Mouse (Mus musculus): Measurements from ENCODE around the gene Cyp24a1. TPM values are rescaled to one million over a fixed set of nuclear protein-coding genes. Genes with fewer than 3 reads are reported as not detected.

Cyp24a1 gene
- polyA plus RNA-seq, 1 experiment from 2014 or later, result not detected

GRCm38 (mm10) chr2:170482019-170482540, 14.9 kb downstream of the Cyp24a1 start:
- Histone ChIP-seq H3K36me3 (ENCODE audit: control insufficient read depth, insufficient read depth, low read length) (no peaks in the 10 kb centered on the region), H3K4me3 (replicated peaks; ENCODE audit: low read length) (no peak overlapping the region), H3K27me3 (ENCODE audit: control insufficient read depth, insufficient read depth, low read length) (peaks cover 4% of the 10 kb centered on the region; the same call in 1 of the 2 replicates), H3K4me2 (ENCODE audit: low read depth, low read length) (no peak overlapping the region), H3K4me1 (ENCODE audit: control insufficient read depth, insufficient read depth, low read length) (no peaks in the 10 kb centered on the region), H3K27ac (ENCODE audit: low read length) (no peak overlapping the region), H3K9me3 (replicated peaks; ENCODE audit: control insufficient read depth, low read length) (no peaks in the 10 kb centered on the region), H3K9ac (ENCODE audit: low read length) (no peak overlapping the region)
- no peak for ATAC-seq (ENCODE audit: insufficient read depth, low FRiP score)
- 52% methylated on average over 10 of the region's 10 CpGs for WGBS

GRCm38 (mm10) chr2:170476643-170477042, 20.3 kb downstream of the Cyp24a1 start:
- no peaks in the 10 kb centered on the region for H3K36me3 ChIP-seq (ENCODE audit: control insufficient read depth, insufficient read depth, low read length)
- H3K27me3 ChIP-seq (ENCODE audit: control insufficient read depth, insufficient read depth, low read length), result no peaks in the 10 kb centered on the region
- no peak overlapping the region for H3K9ac ChIP-seq (ENCODE audit: low read length)
- H3K4me3 ChIP-seq (replicated peaks; ENCODE audit: low read length), result no peak overlapping the region
- H3K27ac ChIP-seq (ENCODE audit: low read length), result no peak overlapping the region
- no peaks in the 10 kb centered on the region for H3K9me3 ChIP-seq (replicated peaks; ENCODE audit: control insufficient read depth, low read length)
- H3K4me1 ChIP-seq (ENCODE audit: control insufficient read depth, insufficient read depth, low read length), result no peaks in the 10 kb centered on the region
- no peak for ATAC-seq (ENCODE audit: insufficient read depth, low FRiP score)
- WGBS, result 59% methylated on average over 8 of the region's 8 CpGs
- no peak overlapping the region for H3K4me2 ChIP-seq (ENCODE audit: low read depth, low read length)

DNA sequence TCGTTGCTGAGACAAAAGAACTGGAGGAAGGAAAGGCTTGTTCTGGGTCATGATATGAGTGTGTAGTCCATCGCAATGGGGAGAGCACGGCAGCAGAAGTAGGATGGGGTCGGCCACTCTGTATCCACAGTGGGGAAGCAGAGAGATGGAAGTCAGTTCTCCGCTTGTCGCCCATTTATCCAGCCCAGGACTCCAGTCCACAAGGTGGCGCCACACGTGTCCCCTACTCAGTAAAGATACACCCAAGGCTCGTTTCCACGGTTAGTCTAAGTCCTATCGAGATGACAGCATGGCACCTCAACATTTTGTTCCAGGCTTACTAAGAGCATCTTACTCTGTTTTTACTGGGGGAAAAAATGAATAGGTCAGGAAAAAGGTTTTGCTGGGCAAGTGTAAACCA, 20.7 kb downstream of the Cyp24a1 start:
- H3K36me3 ChIP-seq (ENCODE audit: control insufficient read depth, insufficient read depth, low read length), result no peaks in the 10 kb centered on the region
- no peak for ATAC-seq (ENCODE audit: insufficient read depth, low FRiP score)
- no peaks in the 10 kb centered on the region for H3K4me1 ChIP-seq (ENCODE audit: control insufficient read depth, insufficient read depth, low read length)
- no peaks in the 10 kb centered on the region for H3K9me3 ChIP-seq (replicated peaks; ENCODE audit: control insufficient read depth, low read length)
- no peak overlapping the region for H3K4me3 ChIP-seq (replicated peaks; ENCODE audit: low read length)
- H3K27ac ChIP-seq (ENCODE audit: low read length), result no peak overlapping the region
- WGBS, result 80% methylated on average over 11 of the region's 11 CpGs
- H3K27me3 ChIP-seq (ENCODE audit: control insufficient read depth, insufficient read depth, low read length), result no peaks in the 10 kb centered on the region
- no peak overlapping the region for H3K4me2 ChIP-seq (ENCODE audit: low read depth, low read length)
- no peak overlapping the region for H3K9ac ChIP-seq (ENCODE audit: low read length)

- H3K27ac ChIP-seq (ENCODE audit: low read length), result no peak overlapping the region
- ATAC-seq (ENCODE audit: insufficient read depth, low FRiP score), result no peak
- WGBS, result 81% methylated on average over 3 of the region's 3 CpGs
- H3K4me1 ChIP-seq (ENCODE audit: control insufficient read depth, insufficient read depth, low read length), result no peaks in the 10 kb centered on the region
- H3K4me2 ChIP-seq (ENCODE audit: low read depth, low read length), result no peak overlapping the region
- H3K27me3 ChIP-seq (ENCODE audit: control insufficient read depth, insufficient read depth, low read length), result no peaks in the 10 kb centered on the region
- H3K4me3 ChIP-seq (replicated peaks; ENCODE audit: low read length), result no peak overlapping the region
- no peak overlapping the region for H3K9ac ChIP-seq (ENCODE audit: low read length)
- no peaks in the 10 kb centered on the region for H3K36me3 ChIP-seq (ENCODE audit: control insufficient read depth, insufficient read depth, low read length)
- no peaks in the 10 kb centered on the region for H3K9me3 ChIP-seq (replicated peaks; ENCODE audit: control insufficient read depth, low read length)
Measured at GRCm38 (mm10) chr2:170475164-170475563, 21.8 kb downstream of the Cyp24a1 start.

DNA sequence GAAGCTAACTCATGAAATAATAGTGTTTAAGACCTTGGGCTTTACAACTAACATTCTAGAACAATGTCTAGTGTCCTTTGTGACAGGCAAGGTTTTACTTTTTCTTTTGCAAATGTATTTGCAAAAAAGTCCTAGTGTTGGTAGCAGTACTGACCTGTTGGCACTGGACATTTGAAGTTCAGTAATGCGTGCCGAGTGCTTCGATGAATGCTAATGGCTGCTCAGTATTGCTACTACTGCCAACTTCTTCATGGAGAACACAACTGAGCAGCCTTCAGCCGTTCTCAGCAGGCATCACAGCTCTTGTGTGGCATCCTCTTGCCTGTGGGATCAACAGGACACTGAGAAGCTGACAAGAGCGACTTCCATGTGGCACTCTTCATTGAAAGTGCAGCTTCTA, 22.8 kb downstream of the Cyp24a1 start:
- Histone ChIP-seq H3K9ac (ENCODE audit: low read length) (no peak overlapping the region), H3K4me2 (ENCODE audit: low read depth, low read length) (no peak overlapping the region), H3K4me3 (replicated peaks; ENCODE audit: low read length) (no peak overlapping the region), H3K27ac (ENCODE audit: low read length) (no peak overlapping the region), H3K9me3 (replicated peaks; ENCODE audit: control insufficient read depth, low read length) (no peaks in the 10 kb centered on the region), H3K4me1 (ENCODE audit: control insufficient read depth, insufficient read depth, low read length) (0 out of 2 replicates have a peak, but pooled peaks cover 3% of the 10 kb centered on the region), H3K27me3 (ENCODE audit: control insufficient read depth, insufficient read depth, low read length) (no peaks in the 10 kb centered on the region), H3K36me3 (ENCODE audit: control insufficient read depth, insufficient read depth, low read length) (no peaks in the 10 kb centered on the region)
- WGBS, result 93% methylated on average over 5 of the region's 5 CpGs
- no peak for ATAC-seq (ENCODE audit: insufficient read depth, low FRiP score)

DNA sequence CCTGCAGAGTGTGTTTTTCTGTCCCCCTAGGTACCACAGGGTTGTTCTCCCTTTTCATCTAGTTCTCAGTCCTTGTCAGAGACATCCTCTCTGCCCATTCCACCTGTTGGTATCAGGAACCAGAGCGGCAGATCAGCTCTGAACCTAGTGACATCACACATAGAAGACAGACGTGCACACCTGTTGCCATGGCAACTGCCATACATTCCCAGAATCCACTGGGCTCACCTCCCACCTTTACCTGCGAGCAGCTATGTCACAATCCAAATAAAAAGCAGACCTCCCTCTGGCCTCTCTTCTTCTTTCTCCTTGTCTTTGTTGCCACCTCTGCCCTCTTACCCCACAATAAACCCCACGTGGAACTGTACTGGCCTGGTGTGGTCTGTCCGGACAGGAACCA, 26.4 kb downstream of the Cyp24a1 start:
- no peaks in the 10 kb centered on the region for H3K36me3 ChIP-seq (ENCODE audit: control insufficient read depth, insufficient read depth, low read length)
- ATAC-seq (ENCODE audit: insufficient read depth, low FRiP score), result no peak
- H3K9ac ChIP-seq (ENCODE audit: low read length), result no peak overlapping the region
- H3K27me3 ChIP-seq (ENCODE audit: control insufficient read depth, insufficient read depth, low read length), result no peaks in the 10 kb centered on the region
- H3K4me3 ChIP-seq (replicated peaks; ENCODE audit: low read length), result no peak overlapping the region
- no peaks in the 10 kb centered on the region for H3K9me3 ChIP-seq (replicated peaks; ENCODE audit: control insufficient read depth, low read length)
- no peak overlapping the region for H3K4me2 ChIP-seq (ENCODE audit: low read depth, low read length)
- 66% methylated on average over 5 of the region's 5 CpGs for WGBS
- H3K4me1 ChIP-seq (ENCODE audit: control insufficient read depth, insufficient read depth, low read length), result 0 out of 2 replicates have a peak, but pooled peaks cover 3% of the 10 kb centered on the region
- no peak overlapping the region for H3K27ac ChIP-seq (ENCODE audit: low read length)

DNA sequence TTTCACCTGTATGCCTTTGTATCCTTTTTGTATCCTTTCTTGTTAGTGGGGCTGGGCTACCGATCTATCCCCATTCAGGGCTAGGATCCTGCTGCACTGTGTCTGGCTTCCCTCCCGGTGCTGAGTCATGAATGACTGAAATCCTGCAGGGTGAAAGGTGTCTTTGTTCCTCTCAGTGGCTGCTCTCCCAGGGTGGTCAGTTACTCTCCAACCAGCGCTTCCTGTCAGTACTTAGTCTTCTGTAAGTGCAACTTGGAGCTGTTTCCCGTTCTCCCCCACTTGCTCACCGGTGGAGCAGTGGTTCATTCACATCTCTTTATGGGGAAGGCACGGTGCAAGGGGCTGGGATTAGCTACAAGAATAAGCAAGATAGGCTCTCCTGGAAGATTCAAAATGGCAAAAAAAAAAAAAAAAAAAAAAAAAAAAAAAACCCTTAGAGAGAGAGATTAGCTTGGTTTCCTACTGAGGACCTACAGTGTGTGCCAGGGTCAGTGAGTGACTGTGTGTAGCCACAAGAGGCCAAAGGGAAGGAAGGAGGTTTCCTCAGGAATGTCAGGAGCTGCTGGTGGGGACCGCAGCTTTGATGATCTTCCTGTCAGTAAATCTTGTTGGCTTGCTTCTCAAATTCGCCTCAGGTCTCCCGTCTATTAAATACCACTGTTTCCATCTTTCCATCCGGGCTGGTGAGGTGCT, 27.2 kb downstream of the Cyp24a1 start:
- peaks cover 3% of the 10 kb centered on the region; the same call in 1 of the 2 replicates for H3K4me1 ChIP-seq (ENCODE audit: control insufficient read depth, insufficient read depth, low read length)
- no peak overlapping the region for H3K4me3 ChIP-seq (replicated peaks; ENCODE audit: low read length)
- H3K4me2 ChIP-seq (ENCODE audit: low read depth, low read length), result no peak overlapping the region
- no peaks in the 10 kb centered on the region for H3K9me3 ChIP-seq (replicated peaks; ENCODE audit: control insufficient read depth, low read length)
- no peaks in the 10 kb centered on the region for H3K36me3 ChIP-seq (ENCODE audit: control insufficient read depth, insufficient read depth, low read length)
- ATAC-seq (ENCODE audit: insufficient read depth, low FRiP score), result peak; percentile 72; the same call in 1 of the 2 replicates
- no peak overlapping the region for H3K9ac ChIP-seq (ENCODE audit: low read length)
- 13% methylated on average over 10 of the region's 10 CpGs for WGBS
- H3K27me3 ChIP-seq (ENCODE audit: control insufficient read depth, insufficient read depth, low read length), result no peaks in the 10 kb centered on the region
- no peak overlapping the region for H3K27ac ChIP-seq (ENCODE audit: low read length)

GRCm38 (mm10) chr2:170468009-170468408, 28.9 kb downstream of the Cyp24a1 start:
- no peaks in the 10 kb centered on the region for H3K36me3 ChIP-seq (ENCODE audit: control insufficient read depth, insufficient read depth, low read length)
- no peak overlapping the region for H3K27ac ChIP-seq (ENCODE audit: low read length)
- no peaks in the 10 kb centered on the region for H3K9me3 ChIP-seq (replicated peaks; ENCODE audit: control insufficient read depth, low read length)
- H3K4me2 ChIP-seq (ENCODE audit: low read depth, low read length), result no peak overlapping the region
- no peak for ATAC-seq (ENCODE audit: insufficient read depth, low FRiP score)
- H3K9ac ChIP-seq (ENCODE audit: low read length), result no peak overlapping the region
- H3K4me1 ChIP-seq (ENCODE audit: control insufficient read depth, insufficient read depth, low read length), result peaks cover 3% of the 10 kb centered on the region; the same call in 1 of the 2 replicates
- no peaks in the 10 kb centered on the region for H3K27me3 ChIP-seq (ENCODE audit: control insufficient read depth, insufficient read depth, low read length)
- H3K4me3 ChIP-seq (replicated peaks; ENCODE audit: low read length), result no peak overlapping the region

GRCm38 (mm10) chr2:170464817-170465216, 32.1 kb downstream of the Cyp24a1 start:
- Histone ChIP-seq H3K9me3 (replicated peaks; ENCODE audit: control insufficient read depth, low read length) (no peaks in the 10 kb centered on the region), H3K4me1 (ENCODE audit: control insufficient read depth, insufficient read depth, low read length) (peaks cover 3% of the 10 kb centered on the region; the same call in 1 of the 2 replicates), H3K4me3 (replicated peaks; ENCODE audit: low read length) (no peak overlapping the region), H3K36me3 (ENCODE audit: control insufficient read depth, insufficient read depth, low read length) (no peaks in the 10 kb centered on the region), H3K27me3 (ENCODE audit: control insufficient read depth, insufficient read depth, low read length) (peaks cover 3% of the 10 kb centered on the region; the same call in 1 of the 2 replicates), H3K27ac (ENCODE audit: low read length) (no peak overlapping the region), H3K9ac (ENCODE audit: low read length) (no peak overlapping the region), H3K4me2 (ENCODE audit: low read depth, low read length) (no peak overlapping the region)
- 47% methylated on average over 3 of the region's 4 CpGs for WGBS
- no peak for ATAC-seq (ENCODE audit: insufficient read depth, low FRiP score)

Data from stomach, embryonic 16.5 days (tissue).